Mouse (Mus musculus): Measurements from ENCODE around the gene Rag2.

- TF ChIP-seq POLR2A (IDR thresholded peaks at IDR 0.05; ENCODE audit: insufficient read depth, low read length) (no peak), CTCF (IDR thresholded peaks at IDR 0.05; ENCODE audit: low read depth, low read length) (peak; percentile 63)
Observed at GRCm38 (mm10) chr2:101678236-101679021, 53.9 kb downstream of the Rag2 start, which contains the start of gene Traf6.

All from ES-Bruce4 (cell line).